Mouse (Mus musculus) left cerebral cortex, adult 9 months (tissue): ENCODE measurements around the gene Gm7168.
"Not testable (repeated sequence)": the region's sequence is repeated elsewhere in the genome, so short reads cannot be mapped to it uniquely, and the experiment has no call there.

ENCODE experiments used
- DNase-seq, 2 experiments: peaks; one replicate each; pipeline ENCODE4 v3.0.0; 2022; ENCODE audit warnings: low spot score in 2 of 2

Gm7168 gene

DNA sequence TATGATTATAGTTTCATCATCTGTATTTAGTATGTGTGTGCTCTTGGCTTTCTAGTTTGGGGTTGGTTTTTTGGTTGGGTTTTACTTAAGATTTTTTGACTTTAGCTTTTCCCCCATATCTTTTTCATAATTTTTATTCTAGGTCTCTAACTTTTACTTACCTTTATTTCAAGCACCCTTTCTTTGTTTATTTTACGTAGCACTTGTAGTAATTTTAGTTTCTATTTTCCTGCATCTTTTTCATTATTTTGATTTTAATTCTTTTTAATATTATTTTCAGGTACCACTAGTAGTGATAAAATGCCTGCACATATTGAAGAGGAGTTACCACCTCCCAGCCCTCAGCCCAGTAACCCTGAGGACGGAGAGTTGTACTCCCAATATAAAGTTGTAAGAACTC, at the start of gene Gm7168:
Gm7168 (plus strand) TSS at position 301 of the 400 bp plus-strand sequence.
- not testable (repeated sequence) for DNase-seq

DNA sequence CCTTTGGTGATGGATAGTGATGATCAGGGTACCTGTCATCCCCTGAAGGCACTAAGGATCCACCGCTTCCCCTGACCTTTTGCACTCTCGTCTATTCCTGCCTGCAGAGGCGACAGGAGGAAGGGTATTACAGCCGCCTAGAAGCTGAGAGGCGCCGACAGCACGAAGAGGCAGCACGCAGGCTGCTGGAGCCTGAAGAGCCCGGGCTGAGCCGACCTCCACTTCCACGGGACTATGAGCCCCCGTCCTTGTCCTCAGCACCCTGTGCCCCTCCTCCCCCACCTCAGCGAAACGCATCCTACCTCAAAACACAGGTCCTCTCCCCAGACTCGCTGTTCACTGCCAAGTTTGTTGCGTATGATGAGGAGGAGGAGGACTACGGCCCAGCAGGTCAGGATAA, 49.3 kb upstream of the Gm7168 start:
- no peak for DNase-seq

DNA sequence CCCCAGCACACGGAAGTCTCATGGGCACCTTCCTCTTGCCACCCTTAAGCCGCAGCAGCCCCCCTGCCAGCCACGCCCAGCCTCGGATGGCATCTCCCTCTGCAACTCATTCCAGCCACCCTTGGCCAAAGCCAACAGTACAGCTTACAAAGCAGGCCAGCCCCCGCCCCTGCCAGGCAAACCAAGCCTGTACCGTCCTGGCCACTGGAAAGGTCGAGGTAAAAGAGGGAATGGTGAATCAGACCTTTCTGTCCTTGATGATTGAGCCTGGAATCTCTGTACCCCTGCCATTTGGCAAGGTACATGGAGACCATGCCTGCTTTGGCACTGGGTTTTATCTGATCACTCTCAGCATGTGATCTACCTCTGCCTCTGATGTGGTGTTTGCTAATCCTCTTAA, 48.9 kb upstream of the Gm7168 start:
- no peak for DNase-seq

DNA sequence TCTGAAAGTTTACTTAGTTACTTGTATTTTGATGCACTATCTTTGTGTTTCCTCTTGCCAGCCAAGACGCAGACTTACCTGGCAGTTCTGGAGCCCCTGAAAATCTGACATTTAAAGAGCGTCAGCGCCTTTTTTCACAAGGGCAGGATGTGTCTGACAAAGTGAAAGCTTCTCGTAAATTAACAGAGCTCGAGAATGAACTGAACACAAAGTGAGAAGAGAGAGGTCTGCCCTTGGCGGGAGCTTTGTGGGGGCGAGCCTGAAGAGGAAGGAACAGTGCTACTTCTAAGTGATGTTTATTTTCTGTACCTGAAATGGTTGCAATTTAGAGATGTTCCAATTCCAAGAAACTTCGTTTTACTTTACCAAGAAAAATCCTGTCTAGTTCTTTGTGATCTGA, 44.4 kb upstream of the Gm7168 start:
- no peak for DNase-seq

DNA sequence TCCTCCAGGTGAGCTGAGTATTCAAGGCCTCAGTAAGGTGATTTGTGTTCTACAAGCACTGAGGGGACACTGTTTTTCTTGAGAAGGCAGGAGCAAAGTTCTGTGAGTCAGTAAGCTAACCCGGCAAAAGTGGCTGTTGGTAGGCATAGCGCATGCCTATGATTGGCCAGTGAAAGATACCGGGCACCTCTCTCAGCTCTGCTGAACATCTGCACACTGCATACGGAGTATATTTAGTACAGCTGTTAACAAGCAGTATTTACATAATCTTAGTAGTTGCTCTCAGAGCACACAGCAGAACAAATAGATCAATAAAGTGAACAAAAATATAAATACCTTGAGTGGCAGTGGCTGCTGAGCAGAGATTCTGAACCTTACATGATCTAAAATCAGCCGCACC, 41.1 kb upstream of the Gm7168 start:
- DNase-seq = no peak

DNA sequence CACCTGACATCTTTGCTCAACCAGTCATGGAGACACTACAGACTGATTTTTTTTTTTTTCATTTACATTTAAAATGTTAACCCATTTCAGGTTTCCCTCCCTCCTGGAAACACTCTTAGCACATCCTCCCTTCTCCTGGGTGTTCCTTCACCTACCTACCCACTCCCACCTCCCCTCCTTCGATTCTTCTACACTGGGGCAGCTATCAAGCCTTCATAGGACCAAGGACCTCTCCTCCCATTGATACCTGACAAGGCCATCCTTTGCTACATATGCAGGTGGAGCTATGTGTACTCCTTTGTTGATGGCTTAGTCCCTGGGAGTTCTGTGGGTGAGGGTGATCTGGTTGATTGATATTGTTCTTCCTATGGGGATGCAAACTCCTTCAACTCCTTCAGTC, 40.5 kb upstream of the Gm7168 start:
- no peak for DNase-seq

DNA sequence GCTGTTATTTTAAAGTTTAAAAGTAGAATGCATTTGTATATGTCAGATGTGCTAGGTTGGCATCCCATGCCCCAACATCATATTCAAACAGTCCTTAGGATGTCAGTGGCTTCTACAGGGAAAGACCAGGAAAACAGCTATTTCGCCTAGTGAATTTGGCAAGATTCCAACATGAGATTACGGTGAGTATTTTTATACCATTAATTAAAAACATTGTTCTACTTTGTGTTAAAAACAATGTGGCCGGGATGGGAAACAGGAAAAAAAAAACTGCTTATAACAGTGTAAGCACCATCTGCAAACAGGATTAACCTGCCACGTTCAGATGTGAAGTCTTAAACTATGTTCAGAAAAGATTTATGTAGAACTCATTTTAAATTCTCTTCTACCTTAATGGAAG, 34.2 kb upstream of the Gm7168 start:
- no peak for DNase-seq

DNA sequence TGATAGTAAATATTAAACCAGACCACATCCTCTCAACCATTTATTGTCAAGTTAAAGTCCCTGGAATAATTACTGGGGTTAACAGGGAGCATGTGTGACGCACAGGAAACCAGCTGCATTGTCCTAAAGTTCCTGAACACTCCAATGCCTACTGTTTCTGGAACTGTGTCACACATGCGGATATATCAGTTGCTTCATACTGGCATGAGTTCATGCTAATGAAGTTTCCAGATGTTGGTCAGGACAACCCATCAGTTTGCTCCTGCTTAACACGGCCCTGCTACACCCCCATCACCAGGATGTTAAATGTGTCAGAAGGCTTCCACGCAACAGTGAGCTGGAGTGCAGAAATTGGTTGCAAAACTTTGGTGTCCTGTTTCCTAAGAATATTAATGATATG, 33.6 kb upstream of the Gm7168 start:
- DNase-seq = no peak

DNA sequence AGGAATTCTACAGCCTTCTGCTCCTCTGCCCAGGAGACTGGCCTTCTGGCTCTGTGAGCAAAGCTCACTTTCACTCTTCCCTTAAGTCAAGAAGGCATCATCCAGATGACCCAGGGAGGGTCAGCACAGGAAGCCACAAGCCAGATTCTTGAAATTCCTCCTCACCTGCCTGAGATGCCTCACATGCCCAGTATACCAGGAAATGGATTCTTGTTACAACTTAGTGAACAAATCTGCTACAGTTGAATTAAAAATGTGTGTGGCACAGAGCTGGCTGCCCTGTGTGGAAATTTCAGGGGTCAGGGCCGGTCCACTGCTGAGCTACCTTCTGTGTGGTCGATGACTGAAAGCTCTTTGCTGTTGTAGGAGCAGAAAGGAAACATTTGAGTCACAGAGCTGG, 27.4 kb upstream of the Gm7168 start:
- no peak for DNase-seq

DNA sequence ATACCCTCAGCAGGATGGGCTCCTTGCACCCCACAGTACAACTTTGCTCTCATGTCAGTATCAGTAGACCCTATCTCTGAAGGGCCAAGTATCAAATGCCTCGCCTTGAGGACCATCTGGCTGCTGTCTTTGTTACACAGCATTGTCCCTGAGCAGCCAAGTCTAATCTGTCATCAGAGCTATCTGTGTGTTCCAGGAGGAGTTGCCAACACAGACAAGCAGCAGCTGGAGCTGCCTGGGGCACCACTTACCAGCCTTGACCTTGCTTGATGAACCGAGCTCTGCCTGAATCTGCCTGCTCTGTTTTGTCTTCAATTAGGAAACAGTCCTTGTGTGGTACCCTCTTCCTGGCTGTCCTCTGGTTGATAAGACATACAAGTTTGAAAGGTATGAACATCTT, 24.8 kb upstream of the Gm7168 start:
- no peak for DNase-seq

DNA sequence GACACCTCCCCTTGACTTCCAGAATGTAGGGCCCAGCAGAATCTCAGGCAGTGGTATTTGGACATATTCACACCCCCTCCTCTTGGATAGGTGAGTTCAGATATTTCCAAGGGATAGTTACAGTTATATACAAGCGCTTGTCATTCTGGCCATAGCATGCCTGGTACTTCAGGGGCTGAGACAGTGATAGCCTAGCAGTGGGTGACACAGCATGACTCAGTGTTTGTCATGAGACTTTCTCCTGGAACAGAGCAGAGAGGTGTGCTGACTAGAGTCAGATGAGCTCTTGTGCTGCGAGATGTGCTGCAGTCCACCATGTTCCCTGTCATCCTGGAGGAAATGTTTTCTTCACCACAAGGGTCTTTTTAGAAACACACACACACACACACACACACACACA, 23.6 kb upstream of the Gm7168 start:
- no peak for DNase-seq

DNA sequence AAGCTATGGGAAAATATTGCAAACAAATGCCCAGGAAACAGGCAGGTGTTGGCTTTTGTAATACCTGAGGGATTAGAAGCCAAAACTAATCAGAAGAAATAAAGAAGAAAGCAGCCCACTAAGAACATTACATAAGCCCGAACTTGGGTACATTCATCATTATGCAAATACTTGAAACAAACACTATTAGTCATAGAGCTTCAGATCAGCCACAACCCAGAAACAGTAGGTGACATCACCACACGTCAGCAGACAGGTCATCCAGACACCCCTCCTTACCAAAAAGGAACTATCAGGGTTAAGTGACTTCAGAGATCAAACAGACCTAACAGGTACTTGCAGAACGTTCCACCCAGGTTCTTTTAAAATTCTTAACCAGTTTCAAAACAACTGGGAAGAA, 22.2 kb upstream of the Gm7168 start:
- DNase-seq = peak in 1 of 2 experiments; percentile 25

DNA sequence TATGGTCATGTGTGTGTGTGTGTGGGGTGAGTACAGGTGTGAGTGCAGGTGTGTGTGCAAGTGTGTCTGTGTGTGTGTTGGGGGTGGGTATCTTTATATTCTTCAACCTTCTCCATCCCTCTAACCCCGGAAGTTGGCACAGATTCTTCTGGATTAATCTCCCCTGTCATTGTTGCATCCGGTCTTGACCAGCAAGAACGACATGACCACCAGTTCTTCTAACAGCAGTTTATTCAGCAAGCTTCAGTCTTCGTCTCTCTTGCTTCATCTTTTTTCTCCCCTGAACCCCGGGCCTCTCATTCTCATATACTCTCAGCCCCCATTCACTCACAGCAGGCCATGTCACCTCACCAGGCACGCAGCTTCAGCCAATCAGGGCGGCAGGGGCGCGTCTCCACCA, 17.8 kb upstream of the Gm7168 start:
- DNase-seq = no peak

DNA sequence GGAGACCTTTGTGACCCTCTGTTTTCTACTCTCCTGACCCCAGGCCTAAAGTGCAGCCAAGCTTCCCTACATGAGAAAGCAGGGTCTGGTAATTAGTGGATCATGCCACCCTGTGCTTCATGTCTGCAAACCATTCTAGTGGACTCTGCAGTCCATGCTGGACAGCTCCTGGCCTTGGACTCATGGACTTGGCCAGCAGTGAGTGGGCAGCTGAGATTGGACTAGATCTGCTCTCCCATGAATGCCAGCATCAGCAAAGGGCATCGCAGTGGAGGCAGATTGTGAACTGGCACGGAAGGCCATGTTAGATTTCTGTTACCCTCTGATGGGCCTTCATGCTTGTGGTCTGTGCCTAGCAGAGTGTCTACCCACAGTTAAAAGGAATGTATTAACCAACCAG, 12.8 kb upstream of the Gm7168 start:
- DNase-seq = not testable (repeated sequence)

DNA sequence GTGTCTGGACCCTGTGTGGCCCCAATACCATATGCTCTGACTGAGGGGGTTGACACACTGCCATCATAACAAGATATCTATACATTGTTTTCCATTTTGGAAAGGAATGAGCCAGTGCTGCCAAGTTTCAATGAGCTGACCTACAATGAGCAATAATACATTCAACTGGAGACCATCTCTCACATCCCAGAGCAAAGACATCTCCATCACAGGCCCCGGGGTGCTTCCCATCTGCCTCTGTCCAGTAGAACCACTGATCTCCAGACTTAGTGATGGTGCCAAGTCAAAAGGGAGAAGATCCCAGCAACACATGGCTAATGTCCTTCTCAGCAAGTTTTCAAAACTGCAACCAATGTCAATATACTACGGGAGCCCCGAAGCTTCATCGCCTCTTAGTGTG, 10.4 kb upstream of the Gm7168 start:
- DNase-seq = no peak

DNA sequence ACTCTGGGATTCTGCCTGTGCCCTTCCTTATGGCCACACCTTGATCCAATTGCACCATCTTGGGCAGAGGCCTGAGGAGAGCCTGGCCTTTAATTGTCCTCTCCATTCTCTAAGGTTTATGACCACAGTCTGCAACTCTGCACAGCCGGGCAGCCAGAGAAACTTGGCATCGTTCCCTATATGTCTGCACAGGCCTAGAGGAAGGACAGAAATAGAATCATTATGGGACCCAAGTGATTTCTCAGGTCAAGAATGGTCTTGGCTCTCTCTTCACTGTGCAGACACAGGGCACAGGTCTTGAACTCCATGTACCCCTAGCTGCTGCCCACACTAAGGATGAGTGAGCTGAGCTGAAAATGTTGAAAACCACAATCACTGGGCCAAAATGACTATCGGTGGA, 9.5 kb upstream of the Gm7168 start:
- DNase-seq = no peak

DNA sequence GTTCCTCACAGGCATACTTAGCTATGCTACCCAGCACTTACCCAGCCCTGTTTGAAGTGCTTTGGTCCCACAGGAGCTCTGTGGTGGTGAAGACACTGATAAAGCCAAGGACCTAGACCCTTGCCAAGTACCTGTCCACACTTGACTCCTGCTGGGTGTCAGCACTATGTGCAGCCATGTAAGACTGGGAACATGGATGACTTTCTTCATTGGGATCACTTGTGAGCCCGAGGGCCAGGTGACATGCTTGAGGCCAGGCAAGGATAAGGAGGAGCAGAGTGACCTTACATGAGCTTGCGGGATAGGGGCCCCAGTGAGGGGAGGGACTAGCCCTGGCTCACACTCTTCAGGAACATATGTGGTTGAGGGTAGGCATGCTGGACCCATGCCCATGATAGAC, 8.9 kb upstream of the Gm7168 start:
- DNase-seq = not testable (repeated sequence)

DNA sequence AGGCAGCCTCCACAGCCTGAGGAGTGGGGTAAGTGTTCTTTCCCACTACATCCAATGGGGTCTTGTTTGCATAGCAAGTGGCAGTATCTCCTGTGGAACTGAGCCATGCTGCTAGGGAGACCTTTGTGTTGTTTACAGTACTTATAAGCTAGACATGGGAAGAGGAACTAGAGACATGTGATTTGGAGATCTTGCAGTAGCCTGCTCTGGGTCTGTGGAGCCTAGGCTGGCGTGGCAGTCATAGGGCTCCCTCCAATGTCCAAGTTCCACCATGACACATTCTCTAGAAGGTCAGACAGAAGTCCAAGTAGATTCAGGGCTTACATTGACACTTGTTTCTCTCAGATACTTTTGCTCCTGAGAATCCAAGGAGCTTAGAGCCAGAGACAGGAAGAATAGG, 7.7 kb upstream of the Gm7168 start:
- DNase-seq = no peak

DNA sequence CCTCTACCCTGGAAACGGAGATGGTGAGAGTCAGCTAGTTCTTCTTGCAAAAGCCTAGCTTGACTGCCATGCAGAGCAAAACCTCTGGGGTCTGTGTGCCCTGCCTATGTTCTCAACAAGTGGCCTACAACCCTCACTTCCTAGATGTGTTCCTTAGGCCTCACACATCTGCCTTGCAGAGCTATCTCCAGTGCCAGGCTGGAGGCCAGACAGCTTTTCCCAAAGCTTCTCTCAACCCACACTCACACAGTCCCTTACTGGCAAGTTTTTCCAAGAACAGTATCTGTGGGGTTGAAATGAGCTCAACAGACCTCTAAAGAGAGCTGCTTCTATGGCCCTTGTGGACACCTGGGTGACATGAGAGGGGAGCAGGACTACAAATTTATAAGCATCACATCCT, 3.4 kb downstream of the Gm7168 start:
- DNase-seq = not testable (repeated sequence)

DNA sequence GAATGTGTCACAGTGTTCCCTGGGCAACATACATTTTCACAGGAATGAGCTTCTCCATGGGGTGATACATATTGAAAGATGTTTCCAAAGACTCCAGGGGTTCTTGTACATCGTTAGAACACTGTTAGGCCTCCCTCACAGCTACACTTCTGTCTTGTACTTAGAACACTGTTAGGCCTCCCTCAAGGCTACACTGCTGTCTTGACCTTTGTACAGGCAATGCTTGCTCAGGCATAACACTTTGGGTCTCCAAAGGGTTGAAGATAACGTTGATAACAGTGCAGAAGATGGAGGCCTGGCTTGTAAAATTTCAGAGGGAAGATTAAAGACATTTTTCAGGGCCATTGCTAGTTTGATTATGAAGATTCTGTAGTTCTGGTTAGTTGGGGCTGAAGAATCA, 10.0 kb downstream of the Gm7168 start:
- not testable (repeated sequence) for DNase-seq

DNA sequence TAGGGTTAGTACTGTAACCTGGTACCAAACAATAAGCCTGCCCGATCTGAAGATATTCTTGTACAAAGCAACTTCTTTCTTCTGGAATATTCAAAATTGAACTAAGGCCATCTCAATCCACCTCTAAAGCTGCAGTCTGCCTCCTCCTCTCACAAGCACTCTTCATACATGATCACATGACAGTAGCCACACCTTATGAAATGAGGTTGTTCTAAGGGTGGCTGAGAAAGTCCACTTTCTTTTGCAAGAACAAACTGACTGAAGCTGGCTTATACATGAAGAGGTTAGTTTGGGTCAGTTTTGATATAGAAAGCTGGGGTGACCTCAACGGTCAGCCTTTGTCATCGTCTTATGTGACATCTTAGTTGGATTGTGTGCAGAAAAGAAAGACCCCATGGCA, 14.1 kb downstream of the Gm7168 start:
- not testable (repeated sequence) for DNase-seq

DNA sequence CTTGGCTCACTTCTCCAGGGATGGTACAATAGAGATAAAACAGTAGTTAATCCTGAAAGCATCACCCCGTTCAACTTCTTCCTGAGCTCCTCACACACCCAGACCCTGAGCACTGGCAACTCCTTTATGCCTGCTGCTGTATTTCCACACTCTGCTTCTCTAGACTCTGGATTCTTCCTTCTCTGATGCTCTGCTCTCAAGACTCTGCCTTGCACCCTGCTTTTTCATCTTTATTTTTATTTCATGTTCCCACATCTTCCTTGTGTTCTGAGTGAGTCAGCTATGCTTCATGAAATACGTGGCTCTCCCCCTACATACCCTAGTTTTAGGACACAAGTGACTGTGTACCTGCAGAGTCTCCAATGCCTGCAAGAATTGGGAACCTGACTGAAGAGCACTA, 16.9 kb downstream of the Gm7168 start:
- not testable (repeated sequence) for DNase-seq

DNA sequence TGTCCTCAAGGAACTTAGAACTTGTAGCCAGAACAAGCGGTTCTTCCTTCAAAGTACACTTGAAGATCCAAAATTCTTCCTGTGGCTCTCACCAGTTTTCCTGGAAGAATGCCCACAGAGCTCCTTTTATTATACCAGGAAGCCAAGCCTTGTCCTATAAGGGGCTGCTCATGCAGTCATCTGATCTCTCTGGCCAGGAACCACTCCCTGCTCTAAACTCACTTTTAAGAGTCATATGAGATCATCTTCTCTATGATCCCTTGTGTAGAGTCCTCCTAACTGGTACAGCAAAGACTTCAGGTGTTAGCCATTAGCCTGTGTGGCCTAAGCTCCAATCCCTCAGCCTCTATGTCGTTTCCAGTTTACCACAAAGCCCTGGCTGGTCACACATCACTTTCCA, 21.7 kb downstream of the Gm7168 start:
- DNase-seq = not testable (repeated sequence)

DNA sequence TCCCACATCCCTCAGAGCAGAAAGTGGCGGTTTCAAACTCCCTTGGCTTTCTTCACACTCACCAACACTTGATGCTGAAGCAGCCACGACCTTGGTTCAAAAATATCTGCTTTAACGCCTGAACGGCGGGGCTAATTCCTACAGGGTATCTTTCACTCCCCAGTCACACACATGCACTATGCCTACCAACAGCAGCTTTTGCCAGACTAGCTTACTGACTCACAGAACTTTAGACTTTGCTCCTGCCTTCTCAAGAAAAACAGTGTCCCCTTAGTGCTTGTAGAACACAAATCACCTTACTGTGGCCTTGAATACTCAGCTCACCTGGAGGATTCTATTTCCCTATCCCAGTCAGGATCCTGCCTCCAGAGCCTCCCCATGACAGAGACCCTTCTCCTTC, 22.6 kb downstream of the Gm7168 start:
- DNase-seq = not testable (repeated sequence)

DNA sequence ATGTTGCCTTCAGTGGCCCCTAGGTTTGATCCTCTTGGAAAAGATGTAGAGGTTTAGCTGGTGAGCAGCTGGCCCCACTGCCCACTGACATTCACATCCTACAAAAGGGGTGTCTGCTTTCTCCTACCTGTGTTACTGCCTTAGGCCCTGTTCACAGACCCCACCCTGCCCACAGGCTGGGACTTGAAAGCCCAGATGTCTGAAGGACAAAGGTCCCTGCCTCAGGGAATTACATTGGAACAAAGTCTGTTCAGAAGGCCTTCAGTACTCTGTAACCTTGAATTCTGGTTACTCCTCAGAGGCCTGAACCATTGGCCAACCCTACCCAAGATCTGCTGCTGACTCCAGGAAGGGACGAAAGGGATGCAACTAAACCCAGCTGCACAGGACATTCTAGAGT, 39.5 kb downstream of the Gm7168 start:
- DNase-seq = no peak
